Mouse (Mus musculus) heart, postnatal 36 days (tissue): Measurements from ENCODE around the gene Apoc2. TPM values are rescaled to one million over a fixed set of nuclear protein-coding genes. Genes with fewer than 3 reads are reported as not detected.

Source experiments
- DNase-seq, 2 experiments: peaks; one replicate each; pipeline ENCODE4 v3.0.0; 2021 to 2022
- intact Hi-C: fragments of 180-260 bp; cut with DNase I; formaldehyde crosslinking; loops from one replicate; pipeline ENCODE4 v1.15.1; 2025
- total RNA-seq, 2 experiments: library from RNA; stranded (reverse); gene quantifications; 2 replicates each; pipeline ENCODE4 v1.2.3; 2021

Apoc2 gene
- total RNA-seq, 2 experiments from 2014 or later, result not detected

- no peak for DNase-seq
- intact Hi-C loops, result no loop called here
Observed at GRCm38 (mm10) chr7:19683771-19684201, 6.0 kb upstream of the Apoc2 start.

- intact Hi-C loops, result no loop called here
- no peak for DNase-seq
Observed at GRCm38 (mm10) chr7:19682979-19683378, 5.2 kb upstream of the Apoc2 start.

- DNase-seq, result no peak
- intact Hi-C loops, result no loop called here
Observed at GRCm38 (mm10) chr7:19681202-19681694, 3.5 kb upstream of the Apoc2 start, which contains the start of the genes Gm44805 and Apoc4. TSS of gene Gm44805 (minus strand) at chr7:19681423. TSS of gene Apoc4 (minus strand) at chr7:19681479.

DNA sequence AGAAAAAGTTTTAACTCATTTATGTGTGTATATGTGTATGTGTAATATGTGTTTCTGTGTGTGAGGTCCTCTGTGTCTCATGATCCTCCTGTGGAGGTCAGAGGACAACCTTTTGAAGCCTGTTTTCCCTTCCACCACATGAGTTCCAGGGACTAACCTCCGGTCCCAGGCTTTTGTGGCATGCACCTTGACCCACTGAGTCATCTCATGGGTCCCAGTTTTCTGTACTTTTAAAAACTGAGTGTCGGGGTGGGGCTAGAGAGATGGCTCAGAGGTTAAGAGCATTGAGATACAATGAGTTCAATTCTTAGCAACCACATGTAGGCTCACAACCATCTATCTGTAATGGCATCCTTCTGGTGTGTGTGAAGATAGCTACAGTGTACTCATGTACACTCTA, 3.0 kb upstream of the Apoc2 start:
- intact Hi-C loops, result no loop called here
- no peak for DNase-seq

- DNase-seq, result no peak
- intact Hi-C loops, result no loop called here
Observed at GRCm38 (mm10) chr7:19678901-19679300, 1.2 kb upstream of the Apoc2 start.

- intact Hi-C loops, result no loop called here
- DNase-seq, result no peak
Observed at GRCm38 (mm10) chr7:19676662-19677061, 1.1 kb downstream of the Apoc2 start.

GRCm38 (mm10) chr7:19675824-19676223, 1.9 kb downstream of the Apoc2 start:
- DNase-seq, result no peak
- intact Hi-C loops, result no loop called here

DNA sequence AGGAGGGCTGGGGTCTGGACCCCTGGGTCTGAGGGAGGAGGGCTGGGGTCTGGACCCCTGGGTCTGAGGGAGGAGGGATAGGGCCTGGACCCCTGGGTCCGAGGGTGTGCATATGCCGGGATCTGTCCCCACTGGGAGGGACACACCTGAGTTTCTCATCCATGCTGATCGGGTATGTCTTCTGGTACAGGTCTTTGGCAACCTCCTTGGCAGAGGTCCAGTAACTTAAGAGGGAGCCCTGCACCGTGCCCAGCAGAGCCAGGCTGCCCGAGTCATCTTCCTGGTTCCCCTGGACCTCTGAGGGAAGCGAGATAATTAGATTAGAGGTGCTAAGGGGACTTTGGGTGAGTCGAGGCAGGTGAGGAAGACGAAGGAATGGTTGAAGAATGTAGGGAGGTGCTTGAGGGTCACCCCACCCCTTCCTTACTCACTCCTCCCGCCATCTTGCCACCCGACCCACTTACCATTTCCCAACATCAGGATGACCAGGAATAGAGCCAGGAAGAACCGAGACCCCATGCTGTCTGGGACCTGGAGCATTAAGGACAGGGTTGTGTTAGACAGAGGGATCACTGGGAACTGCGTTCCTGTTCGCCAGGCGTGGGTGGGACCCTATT, 4.5 kb downstream of the Apoc2 start:
- intact Hi-C loops, result no loop called here
- no peak for DNase-seq

- intact Hi-C loops, result no loop called here
- DNase-seq, result no peak
Observed at GRCm38 (mm10) chr7:19671511-19671910, 6.2 kb downstream of the Apoc2 start.

GRCm38 (mm10) chr7:19668947-19669721, 8.6 kb downstream of the Apoc2 start:
- intact Hi-C loops, result loop anchor here (1.0 to 2.0 kb wide), 4 partner anchors 32 to 122 kb away; no protein-coding TSS in a partner anchor
- DNase-seq, result peak; percentile 91 to 92

- intact Hi-C loops, result no loop called here
- DNase-seq, result no peak
Observed at GRCm38 (mm10) chr7:19667434-19667833, 10.3 kb downstream of the Apoc2 start.

DNA sequence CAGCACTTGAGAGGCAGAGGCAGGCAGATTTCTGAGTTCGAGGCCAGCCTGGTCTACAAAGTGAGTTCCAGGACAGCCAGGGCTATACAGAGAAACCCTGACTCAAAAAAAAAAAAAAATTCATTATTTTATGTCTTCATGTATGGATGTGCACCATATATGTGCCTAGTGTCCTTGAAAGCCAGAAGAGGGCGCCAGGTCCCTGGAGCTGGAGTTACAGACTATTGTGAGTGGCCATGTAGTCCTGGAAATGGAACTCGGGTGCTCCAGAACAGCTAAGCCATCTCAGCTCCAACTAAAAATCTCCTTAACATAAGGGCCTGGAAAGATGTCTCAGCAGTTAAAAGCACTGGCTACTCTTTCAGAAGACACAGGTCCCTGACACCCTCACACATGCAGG, 11.0 kb downstream of the Apoc2 start:
- DNase-seq, result no peak
- intact Hi-C loops, result no loop called here

- intact Hi-C loops, result loop anchor here (1.0 kb wide), 1 partner anchor 37 kb away; no protein-coding TSS in a partner anchor
- DNase-seq, result peak; percentile 97 to 98
Observed at GRCm38 (mm10) chr7:19664955-19665841, 12.5 kb downstream of the Apoc2 start, which contains the start of gene Clptm1. TSS of gene Clptm1 (minus strand) at chr7:19665033.

- intact Hi-C loops, result loop anchor here (1.0 kb wide), 1 partner anchor 36 kb away; no protein-coding TSS in a partner anchor
Observed at GRCm38 (mm10) chr7:19664455-19664954, 13.2 kb downstream of the Apoc2 start.

DNA sequence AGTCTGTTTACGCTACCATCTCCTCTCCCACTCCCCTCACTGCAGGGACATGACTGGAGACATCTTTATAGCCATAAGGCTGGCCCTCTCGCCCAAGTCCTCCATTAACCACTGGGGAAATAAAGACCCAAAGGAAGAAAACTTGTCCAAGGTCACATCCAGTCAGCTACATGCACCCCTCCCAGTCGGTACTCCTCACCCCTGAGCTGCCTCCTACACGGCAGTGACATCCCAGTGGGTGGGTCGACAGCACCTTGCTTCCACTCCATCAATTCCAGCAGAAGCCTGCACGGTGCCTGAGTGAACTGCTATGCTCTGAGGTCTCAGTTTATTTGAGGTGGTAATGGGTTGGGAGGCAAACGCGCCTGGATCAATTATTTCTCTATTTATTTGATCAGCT, 13.8 kb downstream of the Apoc2 start:
- no peak for DNase-seq
- intact Hi-C loops, result loop anchor here (1.0 kb wide), 1 partner anchor 36 kb away; no protein-coding TSS in a partner anchor

More at GRCm38 (mm10) chr7:19664455-19664954, 13.2 kb downstream of the Apoc2 start:
- DNase-seq, result no peak

GRCm38 (mm10) chr7:19652614-19653013, 25.1 kb downstream of the Apoc2 start:
- intact Hi-C loops, result no loop called here

GRCm38 (mm10) chr7:19651063-19651786, 26.5 kb downstream of the Apoc2 start:
- DNase-seq, result no peak
- intact Hi-C loops, result no loop called here

More at GRCm38 (mm10) chr7:19652614-19653013, 25.1 kb downstream of the Apoc2 start:
- peak; percentile 21 to 40 for DNase-seq

- intact Hi-C loops, result no loop called here
Observed at GRCm38 (mm10) chr7:19641223-19641622, 36.5 kb downstream of the Apoc2 start.

DNA sequence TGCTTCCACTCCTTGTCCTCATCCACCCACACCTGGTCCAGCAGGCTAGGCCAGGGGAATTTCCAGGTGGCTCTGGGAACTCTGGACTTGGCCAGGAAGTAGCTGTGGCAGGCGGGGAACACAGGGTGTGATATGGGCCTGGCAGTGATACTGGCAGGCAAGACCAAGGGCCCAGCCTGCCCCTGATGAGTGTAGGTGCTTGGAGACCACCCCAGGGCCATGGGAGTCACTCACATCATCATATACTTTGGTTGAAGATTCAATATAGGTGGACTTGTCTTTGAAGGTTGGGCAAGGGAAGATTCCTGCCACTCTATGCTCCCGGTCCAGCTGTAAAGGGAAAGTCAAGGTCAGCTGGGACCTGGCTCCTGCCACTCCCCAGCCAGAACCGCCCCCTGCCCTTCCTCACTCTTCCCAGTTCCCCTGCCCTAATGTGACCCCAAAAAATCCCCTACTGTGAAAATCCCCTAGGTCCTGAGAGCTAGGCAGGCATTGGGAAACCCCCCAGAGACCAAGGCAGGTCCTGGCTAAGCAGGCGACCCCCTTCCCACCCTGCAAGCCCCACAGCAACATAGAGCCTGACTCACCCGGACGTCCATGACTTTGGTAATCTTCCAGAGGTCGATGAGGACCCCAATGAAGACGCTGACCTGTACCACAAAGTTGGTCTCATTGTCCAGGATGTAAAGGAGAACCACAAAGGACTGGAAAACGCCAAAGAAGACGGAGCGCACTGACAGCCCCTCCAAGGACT, 42.5 kb downstream of the Apoc2 start:
- intact Hi-C loops, result no loop called here

More at GRCm38 (mm10) chr7:19641223-19641622, 36.5 kb downstream of the Apoc2 start:
- DNase-seq, result no peak

More for the DNA sequence above, 42.5 kb downstream of the Apoc2 start:
- no peak for DNase-seq
